Mouse (Mus musculus) bone marrow, adult 2 months (tissue): ENCODE data around the gene Selenoo. TPM values are rescaled to one million over a fixed set of nuclear protein-coding genes. Genes with fewer than 3 reads are reported as not detected.
A peak's percentile ranks its signal among the peaks of the same experiment; 100 is the strongest.

Source experiments
- H3K27ac ChIP-seq: fragments of 200-500 bp; 2 replicates; pipeline ENCODE4 v1.5.1; 2012; ENCODE audit warnings: low read depth, mild to moderate bottlenecking, control low read depth, inconsistent platforms, low read length; ENCODE audit not compliant: control insufficient read depth, poor library complexity, insufficient read depth
- H3K4me1 ChIP-seq: fragments of 200-500 bp; 2 replicates; pipeline ENCODE4 v1.6.1; 2011; ENCODE audit warnings: low read length; ENCODE audit not compliant: control insufficient read depth, insufficient read depth
- H3K4me3 ChIP-seq: fragments of 200-500 bp; replicated peaks from 2 replicates; pipeline ENCODE3; 2011; ENCODE audit warnings: mild to moderate bottlenecking, low read depth, low read length, control low read depth; ENCODE audit not compliant: control insufficient read depth
- CTCF ChIP-seq: fragments of 200-500 bp; IDR thresholded peaks from 2 replicates; pipeline ENCODE4 v1.5.1; 2011; ENCODE audit warnings: low read length, control low read depth; ENCODE audit not compliant: control insufficient read depth, insufficient read depth
- POLR2A ChIP-seq: fragments of 200-500 bp; IDR thresholded peaks from 2 replicates; pipeline ENCODE4 v1.6.1; 2011; ENCODE audit warnings: low read depth, mild to moderate bottlenecking, control low read depth, low read length, borderline replicate concordance; ENCODE audit not compliant: control insufficient read depth
- WGBS: fragments of 180-500 bp; shearing (Covaris S2); methylation state at CpG from one replicate; pipeline ENCODE4 v1.1.7; 2018; 5-methylcytosine and 5-hydroxymethylcytosine counted together
- polyA plus RNA-seq: library from polyadenylated mRNA; stranded (reverse); fragments of >200 nt; gene quantifications from 2 replicates; pipeline ENCODE4 v1.2.4, GENCODE M21; 2011; ENCODE audit warnings: low replicate concordance; ENCODE audit not compliant: missing spikeins, insufficient read depth, insufficient read length

Selenoo gene
- polyA plus RNA-seq, 1 experiment = 17.9 TPM

GRCm38 (mm10) chr15:89145813-89146350 is 57.0 kb downstream of the Selenoo start:
- TF ChIP-seq POLR2A = 0 out of 2 replicates have a peak, but pooled peaks have one; percentile 21
- TF ChIP-seq CTCF = no peak
- peaks cover 1% of the 10 kb centered on the region; the same call in 1 of the 2 replicates for H3K4me1 ChIP-seq

GRCm38 (mm10) chr15:89146537-89146936 is 57.7 kb downstream of the Selenoo start:
- 4% methylated on average over 27 of the region's 27 CpGs for WGBS
- TF ChIP-seq CTCF (no peak), POLR2A (no peak)
- peak overlapping the region; percentile 41 for H3K4me3 ChIP-seq
- peak overlapping the region; percentile 12; the same call in 1 of the 2 replicates for H3K27ac ChIP-seq
- H3K4me1 ChIP-seq = peaks cover 1% of the 10 kb centered on the region; the same call in 1 of the 2 replicates

More at GRCm38 (mm10) chr15:89145813-89146350, 57.0 kb downstream of the Selenoo start:
- 74% methylated on average over 24 of the region's 24 CpGs for WGBS
- Histone ChIP-seq H3K27ac (no peak overlapping the region; the same call in 1 of the 2 replicates), H3K4me3 (no peak overlapping the region)

DNA sequence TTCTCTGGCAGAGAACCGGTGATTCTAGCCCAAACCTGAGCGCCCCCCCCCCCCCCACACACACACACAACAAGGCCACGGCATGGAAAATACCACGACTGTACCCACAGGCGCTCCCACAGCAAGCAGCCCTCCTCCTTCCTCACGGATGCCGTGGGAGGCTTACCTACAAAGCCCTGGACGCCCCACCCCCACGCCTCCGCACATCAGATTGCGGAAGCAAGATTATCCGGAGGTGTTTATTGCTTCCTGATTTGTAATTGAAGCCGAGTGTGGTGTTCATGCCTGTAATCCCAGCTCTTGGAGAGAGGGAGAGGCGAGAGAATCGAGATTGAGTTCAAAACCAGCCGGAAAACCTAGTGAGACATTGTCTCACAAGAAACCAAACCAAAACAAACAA is 58.1 kb downstream of the Selenoo start:
- Histone ChIP-seq H3K4me1 (peaks cover 1% of the 10 kb centered on the region; the same call in 1 of the 2 replicates), H3K4me3 (no peak overlapping the region), H3K27ac (peak overlapping the region; percentile 12; the same call in 1 of the 2 replicates)
- WGBS = 1% methylated on average over 16 of the region's 16 CpGs
- TF ChIP-seq CTCF = no peak
- TF ChIP-seq POLR2A = no peak

GRCm38 (mm10) chr15:89147456-89147855 is 58.6 kb downstream of the Selenoo start:
- TF ChIP-seq CTCF (no peak), POLR2A (no peak)
- no peak overlapping the region for H3K4me3 ChIP-seq
- H3K4me1 ChIP-seq = peaks cover 1% of the 10 kb centered on the region; the same call in 1 of the 2 replicates
- H3K27ac ChIP-seq = no peak overlapping the region
- WGBS = 23% methylated on average over 10 of the region's 10 CpGs

- 61% methylated on average over 4 of the region's 4 CpGs for WGBS
- H3K4me1 ChIP-seq = peaks cover 1% of the 10 kb centered on the region; the same call in 1 of the 2 replicates
- no peak overlapping the region for H3K27ac ChIP-seq
- no peak overlapping the region for H3K4me3 ChIP-seq
- TF ChIP-seq CTCF (no peak), POLR2A (no peak)
Observed at GRCm38 (mm10) chr15:89147895-89148294, 59.0 kb downstream of the Selenoo start.

- Histone ChIP-seq H3K4me3 (peak overlapping the region; percentile 46), H3K4me1 (peaks cover 1% of the 10 kb centered on the region; the same call in 1 of the 2 replicates), H3K27ac (no peak overlapping the region)
- WGBS = 12% methylated on average over 25 of the region's 25 CpGs
- TF ChIP-seq CTCF = no peak
- no peak for TF ChIP-seq POLR2A
Observed at GRCm38 (mm10) chr15:89148496-89149270, 59.8 kb downstream of the Selenoo start.

DNA sequence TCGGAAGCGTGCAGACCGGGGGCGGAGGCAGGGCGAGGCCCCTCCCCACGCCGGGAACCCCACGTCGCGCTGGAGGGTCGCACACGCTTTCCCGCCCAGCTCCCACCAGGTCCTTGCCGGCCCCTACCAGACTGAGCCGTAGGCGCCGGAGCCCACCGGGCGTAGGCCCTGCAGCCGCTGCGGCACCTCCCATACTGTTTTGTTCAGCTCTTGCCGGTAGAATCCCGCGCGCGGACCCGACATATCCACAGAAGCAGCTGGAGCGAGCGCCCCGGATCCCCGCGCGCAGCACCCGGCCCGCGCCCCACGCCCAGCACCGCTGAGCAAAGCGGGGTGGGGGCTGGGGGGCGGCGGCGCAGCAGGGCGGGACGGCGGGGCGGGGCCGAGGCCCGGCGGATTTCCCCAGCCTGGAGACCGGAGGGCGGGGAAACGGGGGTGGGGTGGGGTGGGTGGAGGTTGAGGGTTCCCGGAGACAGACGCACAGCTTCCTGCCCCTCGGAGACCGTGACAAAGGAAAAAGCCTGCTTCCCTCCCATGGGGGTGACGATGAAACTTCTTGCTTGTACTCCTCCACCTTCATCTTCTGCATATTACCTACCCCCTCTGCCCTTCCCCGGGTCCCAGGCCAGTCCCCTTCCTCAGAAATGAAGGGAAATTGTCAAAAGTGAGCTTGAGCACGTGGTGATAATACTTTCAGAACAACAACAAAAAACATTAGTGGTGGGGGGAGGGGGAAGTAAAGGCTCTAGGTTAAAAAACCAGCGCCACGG is 60.6 kb downstream of the Selenoo start, which contains the start of gene Mapk11:
Gene Mapk11, minus strand, starts transcription at position 358 of the 770 bp plus-strand sequence.
- no peak for TF ChIP-seq CTCF
- TF ChIP-seq POLR2A = no peak
- Histone ChIP-seq H3K27ac (peak within 1 kb of the TSS; percentile 36; the same call in 1 of the 2 replicates), H3K4me1 (peaks cover 1% of the 10 kb centered on the region; the same call in 1 of the 2 replicates), H3K4me3 (peak within 1 kb of the TSS; percentile 46)
- 1% methylated on average over 61 of the region's 61 CpGs for WGBS

Other genes with a start within 250 kb of the Selenoo start
- gene Pim3, start 226.9 kb upstream of the Selenoo start, polyA plus RNA-seq = 9.0 and 13.4 TPM in 2 replicates
- gene Ttll8, start 134.7 kb upstream of the Selenoo start, polyA plus RNA-seq = not detected in 2 replicates
- 0.55 TPM in 1 of 2 replicates, not detected in the other for gene Mlc1, start 110.1 kb upstream of the Selenoo start, polyA plus RNA-seq
- not detected in 2 replicates for gene Mov10l1, start 106.2 kb upstream of the Selenoo start, polyA plus RNA-seq
- gene Panx2, start 29.4 kb upstream of the Selenoo start, polyA plus RNA-seq = 0.45 TPM in 1 of 2 replicates, not detected in the other
- gene Trabd, start 14.0 kb upstream of the Selenoo start, polyA plus RNA-seq = 26.6 and 34.8 TPM in 2 replicates
- 10.0 and 31.9 TPM in 2 replicates for gene Tubgcp6, start 34.0 kb downstream of the Selenoo start, polyA plus RNA-seq
- 9.1 and 24.3 TPM in 2 replicates for gene Hdac10, start 39.6 kb downstream of the Selenoo start, polyA plus RNA-seq
- 6.1 and 14.6 TPM in 2 replicates for gene Mapk12, start 51.6 kb downstream of the Selenoo start, polyA plus RNA-seq
- gene Mapk11, start 60.5 kb downstream of the Selenoo start, polyA plus RNA-seq = 5.7 and 7.6 TPM in 2 replicates
- 11.1 and 30.9 TPM in 2 replicates for gene Plxnb2, start 91.7 kb downstream of the Selenoo start, polyA plus RNA-seq
- gene Dennd6b, start 107.4 kb downstream of the Selenoo start, polyA plus RNA-seq = 8.1 and 13.6 TPM in 2 replicates
- 42.6 and 54.0 TPM in 2 replicates for gene Ppp6r2, start 122.5 kb downstream of the Selenoo start, polyA plus RNA-seq
- 54.0 and 160 TPM in 2 replicates for gene Sbf1, start 226.2 kb downstream of the Selenoo start, polyA plus RNA-seq
- gene Adm2, start 233.6 kb downstream of the Selenoo start, polyA plus RNA-seq = 2.7 TPM in 1 of 2 replicates, not detected in the other
- gene Miox, start 245.3 kb downstream of the Selenoo start, polyA plus RNA-seq = 15.5 TPM in 1 of 2 replicates, not detected in the other